ENCODE assay signal across 8 mouse cellular contexts in genomic region chr17:47408558-47408898, GRCm38 (mm10). TPM values are rescaled to one million over a fixed set of nuclear protein-coding genes. Genes with fewer than 3 reads are reported as not detected.
DNase-seq lines count a peak whose midpoint lies in the region; ATAC-seq lines count a peak whose summit lies in the region.

No protein-coding gene starts in this region.

- WGBS in heart, embryonic 16.5 days, result 20% methylated on average over 8 of the region's 8 CpGs
- WGBS in stomach, embryonic 14.5 days, result 20% methylated on average over 8 of the region's 8 CpGs

- H3K9me3 ChIP-seq in heart, embryonic 16.5 days (replicated peaks; ENCODE audit: control insufficient read depth, low read length), result no peaks in the 10 kb centered on the region
- H3K9me3 ChIP-seq in stomach, embryonic 14.5 days (ENCODE audit: control insufficient read depth, low read depth, low read length), result no peaks in the 10 kb centered on the region

- ATAC-seq in common myeloid progenitor, adult 5-6 weeks (replicated peaks; ENCODE audit: low read depth, poor library complexity, severe bottlenecking), result peak; percentile 88
- peak; percentile 41; the same call in 1 of the 2 replicates for ATAC-seq in heart, embryonic 16.5 days (replicated peaks; ENCODE audit: extremely low read depth, insufficient read depth, low FRiP score)
- peak; percentile 25; the same call in 1 of the 2 replicates for ATAC-seq in stomach, embryonic 14.5 days (ENCODE audit: insufficient number of reproducible peaks, insufficient read depth, low FRiP score, low read depth)

- H3K27me3 ChIP-seq in heart, embryonic 16.5 days (ENCODE audit: control insufficient read depth, insufficient read depth, low read length), result peaks cover 35% of the 10 kb centered on the region
- peaks cover 13% of the 10 kb centered on the region for H3K27me3 ChIP-seq in stomach, embryonic 14.5 days (ENCODE audit: control insufficient read depth, insufficient read depth, low read length)

- no peak overlapping the region for H3K4me3 ChIP-seq in heart, embryonic 16.5 days (ENCODE audit: low read length)
- H3K4me3 ChIP-seq in stomach, embryonic 14.5 days (ENCODE audit: low read depth, low read length), result no peak overlapping the region

- no peak overlapping the region for H3K9ac ChIP-seq in heart, embryonic 16.5 days (ENCODE audit: low read length)
- H3K9ac ChIP-seq in stomach, embryonic 14.5 days (replicated peaks; ENCODE audit: low read depth, low read length), result no peak overlapping the region

- H3K27ac ChIP-seq in heart, embryonic 16.5 days (ENCODE audit: low read length), result no peak overlapping the region
- H3K27ac ChIP-seq in stomach, embryonic 14.5 days (ENCODE audit: low read length), result no peak overlapping the region

- 0 out of 2 replicates have a peak, but pooled peaks cover 2% of the 10 kb centered on the region for H3K4me1 ChIP-seq in heart, embryonic 16.5 days (ENCODE audit: control insufficient read depth, insufficient read depth, low read length)
- H3K4me1 ChIP-seq in stomach, embryonic 14.5 days (ENCODE audit: control insufficient read depth, insufficient read depth, low read length), result no peaks in the 10 kb centered on the region

- no peaks in the 10 kb centered on the region for H3K36me3 ChIP-seq in heart, embryonic 16.5 days (ENCODE audit: control insufficient read depth, insufficient read depth)
- no peaks in the 10 kb centered on the region for H3K36me3 ChIP-seq in stomach, embryonic 14.5 days (ENCODE audit: control insufficient read depth, insufficient read depth, low read length)

- H3K4me2 ChIP-seq in heart, embryonic 16.5 days (ENCODE audit: low read depth, low read length), result no peak overlapping the region
- no peak overlapping the region for H3K4me2 ChIP-seq in stomach, embryonic 14.5 days (replicated peaks; ENCODE audit: low read depth, low read length)

- DNase-seq in gastrocnemius, adult 18-20 months (ENCODE audit: low spot score), result peak; percentile 37
- no peak for DNase-seq in gastrocnemius, postnatal 25 days
- peak; percentile 83 for DNase-seq in R1 (ENCODE audit: low read depth, low spot score)
- DNase-seq in kidney, postnatal 25 days, result peak; percentile 69 to 83
- peak; percentile 83 for DNase-seq in lung, postnatal 14 days

RNA-seq across cellular contexts. Expression of gene Guca1a, which starts 8.1 kb away (rescaled TPM):
- not detected for total RNA-seq in gastrocnemius, adult 18-20 months (2021)
- total RNA-seq in gastrocnemius, postnatal 25 days (2021), result under 1 TPM in 1 of 2 experiments, not detected in 1; 0.43 TPM
- 1.4 TPM in 1 of 2 replicates, not detected in the other for total RNA-seq in common myeloid progenitor, adult 5-6 weeks (2017)
- 1.2 and 2.1 TPM in 2 replicates for polyA plus RNA-seq in heart, embryonic 16.5 days (2015; fragmentation: Nextera tagmentation; extraction: Ambion mirVana)
- polyA plus RNA-seq in stomach, embryonic 14.5 days (2014; fragmentation: Nextera tagmentation; extraction: Ambion mirVana), result 2.7 and 6.0 TPM in 2 replicates

RNA-seq across cellular contexts. Expression of gene Guca1b, which starts 23.3 kb away (rescaled TPM):
- total RNA-seq in gastrocnemius, adult 18-20 months (2021), result under 1 TPM; 0.36 to 0.41 TPM
- under 1 TPM; 0.32 to 0.43 TPM for total RNA-seq in gastrocnemius, postnatal 25 days (2021)
- not detected in 2 replicates for total RNA-seq in common myeloid progenitor, adult 5-6 weeks (2017)
- 0.95 and 1.2 TPM in 2 replicates for polyA plus RNA-seq in heart, embryonic 16.5 days (2015; fragmentation: Nextera tagmentation; extraction: Ambion mirVana)
- polyA plus RNA-seq in stomach, embryonic 14.5 days (2014; fragmentation: Nextera tagmentation; extraction: Ambion mirVana), result 0.25 and 0.31 TPM in 2 replicates

RNA-seq across cellular contexts. Expression of gene AI661453, which starts 27.9 kb away (rescaled TPM):
- under 1 TPM; 0.39 to 0.64 TPM for total RNA-seq in gastrocnemius, adult 18-20 months (2021)
- total RNA-seq in gastrocnemius, postnatal 25 days (2021), result under 1 TPM; 0.49 to 0.59 TPM
- 0.39 and 0.87 TPM in 2 replicates for total RNA-seq in common myeloid progenitor, adult 5-6 weeks (2017)
- polyA plus RNA-seq in heart, embryonic 16.5 days (2015; fragmentation: Nextera tagmentation; extraction: Ambion mirVana), result 0.77 and 0.92 TPM in 2 replicates
- polyA plus RNA-seq in stomach, embryonic 14.5 days (2014; fragmentation: Nextera tagmentation; extraction: Ambion mirVana), result 4.7 and 4.8 TPM in 2 replicates

RNA-seq across cellular contexts. Expression of gene 1700001C19Rik, which starts 28.6 kb away (rescaled TPM):
- not detected for total RNA-seq in gastrocnemius, adult 18-20 months (2021)
- not detected for total RNA-seq in gastrocnemius, postnatal 25 days (2021)
- total RNA-seq in common myeloid progenitor, adult 5-6 weeks (2017), result 1.2 TPM in 1 of 2 replicates, not detected in the other
- 0.57 and 0.64 TPM in 2 replicates for polyA plus RNA-seq in heart, embryonic 16.5 days (2015; fragmentation: Nextera tagmentation; extraction: Ambion mirVana)
- 0.31 and 0.58 TPM in 2 replicates for polyA plus RNA-seq in stomach, embryonic 14.5 days (2014; fragmentation: Nextera tagmentation; extraction: Ambion mirVana)

RNA-seq across cellular contexts. Expression of gene Mrps10, which starts 39.8 kb away (rescaled TPM):
- 10 to 100 TPM; 32.9 to 34.1 TPM for total RNA-seq in gastrocnemius, adult 18-20 months (2021)
- 10 to 100 TPM; 31.9 to 33.5 TPM for total RNA-seq in gastrocnemius, postnatal 25 days (2021)
- 56.6 and 62.0 TPM in 2 replicates for total RNA-seq in common myeloid progenitor, adult 5-6 weeks (2017)
- polyA plus RNA-seq in heart, embryonic 16.5 days (2015; fragmentation: Nextera tagmentation; extraction: Ambion mirVana), result 65.7 and 67.4 TPM in 2 replicates
- polyA plus RNA-seq in stomach, embryonic 14.5 days (2014; fragmentation: Nextera tagmentation; extraction: Ambion mirVana), result 70.3 and 72.3 TPM in 2 replicates

Comparison
In these comparisons a context has a peak if more than half of its experiments do, and no peak if none do; other contexts are left out.
1. ATAC-seq: peak in every context shown above with its lines; median percentile 88 in common myeloid progenitor, adult 5-6 weeks; 41 in heart, embryonic 16.5 days; 25 in stomach, embryonic 14.5 days.